Mouse (Mus musculus): Measurements from ENCODE around the gene Sept7.

- TF ChIP-seq CTCF (IDR thresholded peaks at IDR 0.05 in 2 of 3, conservative IDR thresholded peaks at IDR 0.05 in 1 of 3; ENCODE audit: control insufficient read depth in 1 of 3, insufficient read depth in 1 of 3, low read depth in 2 of 3, low read length in 3 of 3, poor library complexity in 1 of 3, severe bottlenecking in 1 of 3), result no peak
- no peak for TF ChIP-seq EP300 (IDR thresholded peaks at IDR 0.05; ENCODE audit: low read depth in 1 of 2, low read length in 2 of 2)
- no peak for TF ChIP-seq RCOR1 (IDR thresholded peaks at IDR 0.05; ENCODE audit: low read depth, low read length)
- no peak for TF ChIP-seq ZNF384 (IDR thresholded peaks at IDR 0.05; ENCODE audit: low read depth, low read length)
- no peak for TF ChIP-seq GATA1 (IDR thresholded peaks at IDR 0.05; ENCODE audit: low read depth, low read length)
- no peak for TF ChIP-seq NRF1 (IDR thresholded peaks at IDR 0.05; ENCODE audit: insufficient read depth, low read depth, low read length, poor library complexity, severe bottlenecking)
- no peak for TF ChIP-seq USF1 (IDR thresholded peaks at IDR 0.05; ENCODE audit: low read depth, low read length)
Observed at GRCm38 (mm10) chr9:25229740-25230139, 22.5 kb upstream of the Sept7 start.

Data from MEL (cell line).